Mouse (Mus musculus): ENCODE results near the gene Cpeb4.

- no peak for TF ChIP-seq CTCF (IDR thresholded peaks at IDR 0.05; ENCODE audit: extremely low read depth, insufficient read depth, low read length)
- TF ChIP-seq POLR2A (IDR thresholded peaks at IDR 0.05; ENCODE audit: extremely low read depth, insufficient read depth, low read length) = no peak
Measured at GRCm38 (mm10) chr11:31892152-31892551, 20.1 kb downstream of the Cpeb4 start.
